Mouse (Mus musculus): Measurements from ENCODE around the gene Zfp64. TPM values are rescaled to one million over a fixed set of nuclear protein-coding genes. Genes with fewer than 3 reads are reported as not detected.
A peak's percentile ranks its signal among the peaks of the same experiment; 100 is the strongest.

Zfp64 gene
- polyA plus RNA-seq, 1 experiment from 2014 or later: 41.0 TPM

GRCm38 (mm10) chr2:168970131-168970530 lies 14.7 kb upstream of the Zfp64 start:
- Histone ChIP-seq H3K36me3 (no peaks in the 10 kb centered on the region), H3K4me1 (no peaks in the 10 kb centered on the region), H3K9me3 (peaks cover 13% of the 10 kb centered on the region), H3K4me3 (no peak overlapping the region), H3K27ac (replicated peaks) (no peak overlapping the region), H3K27me3 (no peaks in the 10 kb centered on the region), H3K4me2 (replicated peaks) (no peak overlapping the region), H3K9ac (replicated peaks) (no peak overlapping the region)
- ATAC-seq (ENCODE audit: low FRiP score, low read depth): no peak
- WGBS: 94% methylated on average over 20 of the region's 20 CpGs

- Histone ChIP-seq H3K27me3 (no peaks in the 10 kb centered on the region), H3K9me3 (peaks cover 26% of the 10 kb centered on the region), H3K9ac (replicated peaks) (no peak overlapping the region), H3K36me3 (no peaks in the 10 kb centered on the region), H3K27ac (replicated peaks) (no peak overlapping the region), H3K4me3 (no peak overlapping the region), H3K4me1 (no peaks in the 10 kb centered on the region), H3K4me2 (replicated peaks) (no peak overlapping the region)
- no peak for ATAC-seq (ENCODE audit: low FRiP score, low read depth)
- WGBS: 84% methylated on average over 12 of the region's 12 CpGs
These were observed 12.9 kb upstream of the Zfp64 start for GRCm38 (mm10) chr2:168968136-168968925.

GRCm38 (mm10) chr2:168966525-168966924 lies 11.1 kb upstream of the Zfp64 start:
- ATAC-seq (ENCODE audit: low FRiP score, low read depth): no peak
- H3K36me3 ChIP-seq: no peaks in the 10 kb centered on the region
- H3K4me1 ChIP-seq: no peaks in the 10 kb centered on the region
- no peak overlapping the region for H3K4me2 ChIP-seq (replicated peaks)
- no peak overlapping the region for H3K4me3 ChIP-seq
- H3K27ac ChIP-seq (replicated peaks): no peak overlapping the region
- H3K27me3 ChIP-seq: no peaks in the 10 kb centered on the region
- peaks cover 26% of the 10 kb centered on the region for H3K9me3 ChIP-seq
- no peak overlapping the region for H3K9ac ChIP-seq (replicated peaks)
- 85% methylated on average over 6 of the region's 6 CpGs for WGBS

- Histone ChIP-seq H3K9me3 (peaks cover 28% of the 10 kb centered on the region), H3K4me3 (no peak overlapping the region), H3K36me3 (no peaks in the 10 kb centered on the region), H3K27me3 (no peaks in the 10 kb centered on the region), H3K4me1 (no peaks in the 10 kb centered on the region), H3K27ac (replicated peaks) (no peak overlapping the region), H3K4me2 (replicated peaks) (no peak overlapping the region), H3K9ac (replicated peaks) (no peak overlapping the region)
- no peak for ATAC-seq (ENCODE audit: low FRiP score, low read depth)
- WGBS: 97% methylated on average over 5 of the region's 5 CpGs
These were observed 9.5 kb upstream of the Zfp64 start for GRCm38 (mm10) chr2:168964849-168965248.

- no peak overlapping the region for H3K9ac ChIP-seq (replicated peaks)
- ATAC-seq (ENCODE audit: low FRiP score, low read depth): no peak
- H3K27me3 ChIP-seq: 0 out of 2 replicates have a peak, but pooled peaks cover 2% of the 10 kb centered on the region
- H3K36me3 ChIP-seq: no peaks in the 10 kb centered on the region
- H3K4me3 ChIP-seq: no peak overlapping the region
- WGBS: 88% methylated on average over 4 of the region's 4 CpGs
- H3K27ac ChIP-seq (replicated peaks): no peak overlapping the region
- no peaks in the 10 kb centered on the region for H3K4me1 ChIP-seq
- H3K4me2 ChIP-seq (replicated peaks): no peak overlapping the region
- H3K9me3 ChIP-seq: peaks cover 28% of the 10 kb centered on the region
These were observed 6.6 kb upstream of the Zfp64 start for GRCm38 (mm10) chr2:168961729-168962666.

GRCm38 (mm10) chr2:168960814-168961213 lies 5.4 kb upstream of the Zfp64 start:
- WGBS: 92% methylated on average over 3 of the region's 3 CpGs
- Histone ChIP-seq H3K27me3 (0 out of 2 replicates have a peak, but pooled peaks cover 4% of the 10 kb centered on the region), H3K4me2 (replicated peaks) (no peak overlapping the region), H3K36me3 (no peaks in the 10 kb centered on the region), H3K4me1 (0 out of 2 replicates have a peak, but pooled peaks cover 2% of the 10 kb centered on the region), H3K4me3 (no peak overlapping the region), H3K9me3 (peaks cover 22% of the 10 kb centered on the region), H3K9ac (replicated peaks) (no peak overlapping the region), H3K27ac (replicated peaks) (no peak overlapping the region)
- ATAC-seq (ENCODE audit: low FRiP score, low read depth): no peak

GRCm38 (mm10) chr2:168959339-168959885 lies 4.0 kb upstream of the Zfp64 start:
- 83% methylated on average over 14 of the region's 14 CpGs for WGBS
- Histone ChIP-seq H3K9ac (replicated peaks) (no peak overlapping the region), H3K9me3 (peaks cover 10% of the 10 kb centered on the region), H3K4me3 (no peak overlapping the region), H3K27me3 (0 out of 2 replicates have a peak, but pooled peaks cover 4% of the 10 kb centered on the region), H3K36me3 (no peaks in the 10 kb centered on the region), H3K4me2 (replicated peaks) (no peak overlapping the region), H3K27ac (replicated peaks) (no peak overlapping the region), H3K4me1 (peaks cover 9% of the 10 kb centered on the region)
- no peak for ATAC-seq (ENCODE audit: low FRiP score, low read depth)

GRCm38 (mm10) chr2:168955850-168956346 lies 511 bp upstream of the Zfp64 start:
- no peak for ATAC-seq (ENCODE audit: low FRiP score, low read depth)
- Histone ChIP-seq H3K9ac (replicated peaks) (peak overlapping the region; percentile 89), H3K4me2 (replicated peaks) (peak overlapping the region; percentile 80), H3K4me3 (peak overlapping the region; percentile 77), H3K27me3 (0 out of 2 replicates have a peak, but pooled peaks cover 4% of the 10 kb centered on the region), H3K36me3 (peaks cover 7% of the 10 kb centered on the region), H3K4me1 (peaks cover 18% of the 10 kb centered on the region), H3K27ac (replicated peaks) (peak overlapping the region; percentile 43; the same call in 1 of the 2 replicates), H3K9me3 (no peaks in the 10 kb centered on the region)
- WGBS: 48% methylated on average over 10 of the region's 10 CpGs

- 18% methylated on average over 8 of the region's 8 CpGs for WGBS
- Histone ChIP-seq H3K4me2 (replicated peaks) (peak overlapping the region; percentile 80), H3K9ac (replicated peaks) (peak overlapping the region; percentile 89), H3K27me3 (0 out of 2 replicates have a peak, but pooled peaks cover 4% of the 10 kb centered on the region), H3K27ac (replicated peaks) (peak overlapping the region; percentile 43; the same call in 1 of the 2 replicates), H3K4me3 (peak overlapping the region; percentile 77), H3K9me3 (no peaks in the 10 kb centered on the region), H3K4me1 (peaks cover 18% of the 10 kb centered on the region), H3K36me3 (peaks cover 21% of the 10 kb centered on the region)
- 0 out of 2 replicates have a peak, but pooled peaks have one; percentile 8 for ATAC-seq (ENCODE audit: low FRiP score, low read depth)
These were observed 1.0 kb downstream of the Zfp64 start for GRCm38 (mm10) chr2:168954376-168954775.

- no peak for ATAC-seq (ENCODE audit: low FRiP score, low read depth)
- H3K9me3 ChIP-seq: no peaks in the 10 kb centered on the region
- no peak overlapping the region for H3K27ac ChIP-seq (replicated peaks)
- H3K27me3 ChIP-seq: no peaks in the 10 kb centered on the region
- peaks cover 72% of the 10 kb centered on the region for H3K36me3 ChIP-seq
- no peak overlapping the region for H3K4me3 ChIP-seq
- 82% methylated on average over 6 of the region's 6 CpGs for WGBS
- H3K9ac ChIP-seq (replicated peaks): no peak overlapping the region
- peaks cover under 1% of the 10 kb centered on the region; the same call in 1 of the 2 replicates for H3K4me1 ChIP-seq
- no peak overlapping the region for H3K4me2 ChIP-seq (replicated peaks)
These were observed 6.9 kb downstream of the Zfp64 start for GRCm38 (mm10) chr2:168948506-168948905.

GRCm38 (mm10) chr2:168947663-168948062 lies 7.7 kb downstream of the Zfp64 start:
- Histone ChIP-seq H3K36me3 (peaks cover 79% of the 10 kb centered on the region), H3K4me1 (no peaks in the 10 kb centered on the region), H3K4me2 (replicated peaks) (no peak overlapping the region), H3K4me3 (no peak overlapping the region), H3K9ac (replicated peaks) (no peak overlapping the region), H3K9me3 (no peaks in the 10 kb centered on the region), H3K27ac (replicated peaks) (no peak overlapping the region), H3K27me3 (no peaks in the 10 kb centered on the region)
- 88% methylated on average over 1 of the region's 1 CpGs for WGBS
- ATAC-seq (ENCODE audit: low FRiP score, low read depth): no peak
